Mouse (Mus musculus): ENCODE measurements at regions not wholly inside any gene's neighbourhood (a gene's known extent, or its start where the extent isn't known, plus 50 kb on each side); places are given as distances from the start of the nearest gene placed in this dataset.

GRCm38 (mm10) chr2:24544190-24544589 lies 68.8 kb upstream of the Pax8 start:
- ATAC-seq, result peak; percentile 56; the same call in 1 of the 2 replicates
- no peak for TF ChIP-seq CTCF (IDR thresholded peaks at IDR 0.05; ENCODE audit: low read depth)
- H3K9ac ChIP-seq (ENCODE audit: low read depth, low read length), result no peak overlapping the region
- no peaks in the 10 kb centered on the region for H3K9me3 ChIP-seq (ENCODE audit: control insufficient read depth)
- H3K4me2 ChIP-seq (replicated peaks; ENCODE audit: low read depth), result no peak overlapping the region
- 0 out of 2 replicates have a peak, but pooled peaks cover 2% of the 10 kb centered on the region for H3K4me1 ChIP-seq (replicated peaks; ENCODE audit: control insufficient read depth, insufficient read depth, low read length)
- no peak overlapping the region for H3K27ac ChIP-seq (ENCODE audit: low read depth, low read length)
- H3K36me3 ChIP-seq (ENCODE audit: control insufficient read depth, insufficient read depth), result no peaks in the 10 kb centered on the region
- H3K4me3 ChIP-seq (ENCODE audit: low read depth, low read length), result no peak overlapping the region
- H3K27me3 ChIP-seq (replicated peaks; ENCODE audit: control insufficient read depth, insufficient read depth, low read length), result no peaks in the 10 kb centered on the region
- 46% methylated on average over 5 of the region's 5 CpGs for WGBS

- no peak for ATAC-seq
- no peaks in the 10 kb centered on the region for H3K27me3 ChIP-seq (replicated peaks; ENCODE audit: control insufficient read depth, insufficient read depth, low read length)
- H3K4me1 ChIP-seq (replicated peaks; ENCODE audit: control insufficient read depth, insufficient read depth, low read length), result no peaks in the 10 kb centered on the region
- no peak overlapping the region for H3K4me2 ChIP-seq (replicated peaks; ENCODE audit: low read depth)
- no peaks in the 10 kb centered on the region for H3K9me3 ChIP-seq (ENCODE audit: control insufficient read depth)
- H3K36me3 ChIP-seq (ENCODE audit: control insufficient read depth, insufficient read depth), result no peaks in the 10 kb centered on the region
- no peak overlapping the region for H3K27ac ChIP-seq (ENCODE audit: low read depth, low read length)
- WGBS, result 53% methylated on average over 7 of the region's 7 CpGs
- H3K9ac ChIP-seq (ENCODE audit: low read depth, low read length), result no peak overlapping the region
- H3K4me3 ChIP-seq (ENCODE audit: low read depth, low read length), result no peak overlapping the region
- no peak for TF ChIP-seq CTCF (IDR thresholded peaks at IDR 0.05; ENCODE audit: low read depth)
Measured at GRCm38 (mm10) chr2:24538890-24539573, 63.6 kb upstream of the Pax8 start.

DNA sequence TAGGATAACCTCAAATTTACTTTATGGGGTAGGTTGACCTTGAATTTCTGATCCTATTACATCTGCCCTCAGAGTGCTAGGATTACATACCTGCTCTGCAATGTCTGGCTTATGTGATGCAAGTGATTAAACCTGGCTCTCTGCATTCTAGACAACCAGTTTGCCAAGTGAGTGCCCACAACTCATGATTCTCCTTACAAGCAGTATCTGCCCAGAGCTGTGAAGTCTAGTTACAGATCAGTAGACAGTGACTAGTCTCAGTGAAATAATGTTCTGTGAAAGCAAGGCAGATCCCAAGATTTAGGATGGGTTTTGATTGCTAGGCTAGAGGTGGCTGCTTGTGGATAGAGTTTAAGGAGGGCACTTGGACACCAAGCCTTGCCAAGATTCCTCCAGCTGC lies 61.9 kb upstream of the Pax8 start:
- Histone ChIP-seq H3K4me3 (ENCODE audit: low read depth, low read length) (no peak overlapping the region), H3K9me3 (ENCODE audit: control insufficient read depth) (no peaks in the 10 kb centered on the region), H3K9ac (ENCODE audit: low read depth, low read length) (no peak overlapping the region), H3K27me3 (replicated peaks; ENCODE audit: control insufficient read depth, insufficient read depth, low read length) (no peaks in the 10 kb centered on the region), H3K36me3 (ENCODE audit: control insufficient read depth, insufficient read depth) (no peaks in the 10 kb centered on the region), H3K4me1 (replicated peaks; ENCODE audit: control insufficient read depth, insufficient read depth, low read length) (no peaks in the 10 kb centered on the region), H3K27ac (ENCODE audit: low read depth, low read length) (no peak overlapping the region), H3K4me2 (replicated peaks; ENCODE audit: low read depth) (no peak overlapping the region)
- ATAC-seq, result no peak
- no peak for TF ChIP-seq CTCF (IDR thresholded peaks at IDR 0.05; ENCODE audit: low read depth)

All from intestine, postnatal 0 days (tissue).